Mouse (Mus musculus) intestine, embryonic 16.5 days (tissue): ENCODE measurements around the gene Pak6. TPM values are rescaled to one million over a fixed set of nuclear protein-coding genes. Genes with fewer than 3 reads are reported as not detected.

ENCODE experiments used
- ATAC-seq: fragments of 200-750 bp; cut with Nextera tagmentation; 2 replicates; pipeline ENCODE4 v1.8.0; 2017; ENCODE audit warnings: moderate TSS enrichment, moderate library complexity
- H3K27ac ChIP-seq: fragments of 300-500 bp; sonication (generic); 2 replicates; pipeline ENCODE4 v1.5.1; 2014; ENCODE audit warnings: mild to moderate bottlenecking, low read length
- H3K27me3 ChIP-seq: fragments of 300-500 bp; sonication (generic); replicated peaks from 2 replicates; pipeline ENCODE4 v1.6.1; 2014; ENCODE audit warnings: low read length, control low read depth, mixed read lengths; ENCODE audit not compliant: control insufficient read depth, insufficient read depth
- H3K36me3 ChIP-seq: fragments of 300-500 bp; sonication (generic); 2 replicates; pipeline ENCODE4 v1.6.1; 2014; ENCODE audit warnings: low read length, control low read depth; ENCODE audit not compliant: control insufficient read depth, insufficient read depth
- H3K4me1 ChIP-seq: fragments of 300-500 bp; sonication (generic); 2 replicates; pipeline ENCODE4 v1.6.1; 2014; ENCODE audit warnings: low read length, control low read depth, mixed read lengths; ENCODE audit not compliant: control insufficient read depth, insufficient read depth
- H3K4me2 ChIP-seq: fragments of 300-500 bp; sonication (generic); 2 replicates; pipeline ENCODE4 v1.6.1; 2014; ENCODE audit warnings: low read depth, low read length, control low read depth
- H3K4me3 ChIP-seq: fragments of 300-500 bp; sonication (generic); 2 replicates; pipeline ENCODE4 v1.5.1; 2014; ENCODE audit warnings: mild to moderate bottlenecking, low read length
- H3K9ac ChIP-seq: fragments of 300-500 bp; sonication (generic); 2 replicates; pipeline ENCODE4 v1.6.1; 2014; ENCODE audit warnings: low read depth, low read length
- H3K9me3 ChIP-seq: fragments of 300-500 bp; sonication (generic); 2 replicates; pipeline ENCODE4 v1.6.1; 2016; ENCODE audit warnings: low read length, control low read depth; ENCODE audit not compliant: control insufficient read depth
- WGBS: fragments of 180-500 bp; shearing (Covaris S2); extraction: QIAGEN DNeasy Blood & Tissue Kit; methylation state at CpG from one replicate; pipeline ENCODE4 v1.1.7; 2014; 5-methylcytosine and 5-hydroxymethylcytosine counted together
- polyA plus RNA-seq: library from polyadenylated mRNA; unstranded; fragments of >200 nt; fragmentation: Nextera tagmentation; extraction: Ambion mirVana; gene quantifications from 2 replicates; pipeline ENCODE4 v1.2.1, GENCODE M21; 2015

The Pak6 gene
- polyA plus RNA-seq, 1 experiment from 2014 or later: 2.0 TPM

GRCm38 (mm10) chr2:118701161-118701560 is 38.1 kb downstream of the Pak6 start:
- Histone ChIP-seq H3K4me1 (peaks cover 28% of the 10 kb centered on the region), H3K9ac (no peak overlapping the region), H3K4me3 (no peak overlapping the region), H3K27me3 (peaks cover 56% of the 10 kb centered on the region), H3K27ac (no peak overlapping the region), H3K36me3 (no peaks in the 10 kb centered on the region), H3K4me2 (no peak overlapping the region), H3K9me3 (no peaks in the 10 kb centered on the region)
- WGBS: 24% methylated on average over 5 of the region's 5 CpGs
- no peak for ATAC-seq

GRCm38 (mm10) chr2:118701971-118702882 is 39.1 kb downstream of the Pak6 start:
- H3K4me2 ChIP-seq: peak overlapping the region; percentile 78
- peak overlapping the region; percentile 51 for H3K4me3 ChIP-seq
- no peaks in the 10 kb centered on the region for H3K9me3 ChIP-seq
- H3K27me3 ChIP-seq: peaks cover 67% of the 10 kb centered on the region
- 11% methylated on average over 51 of the region's 51 CpGs for WGBS
- no peaks in the 10 kb centered on the region for H3K36me3 ChIP-seq
- no peak overlapping the region for H3K27ac ChIP-seq
- peaks cover 21% of the 10 kb centered on the region for H3K4me1 ChIP-seq
- no peak for ATAC-seq
- peak overlapping the region; percentile 53; the same call in 1 of the 2 replicates for H3K9ac ChIP-seq

GRCm38 (mm10) chr2:118702883-118703761 is 40.0 kb downstream of the Pak6 start:
- Histone ChIP-seq H3K9me3 (no peaks in the 10 kb centered on the region), H3K9ac (peak overlapping the region; percentile 56), H3K4me3 (peak overlapping the region; percentile 51), H3K4me1 (peaks cover 21% of the 10 kb centered on the region), H3K27ac (no peak overlapping the region), H3K4me2 (peak overlapping the region; percentile 78), H3K36me3 (no peaks in the 10 kb centered on the region), H3K27me3 (peaks cover 73% of the 10 kb centered on the region)
- under 1% methylated on average over 91 of the region's 93 CpGs for WGBS
- ATAC-seq: peak; percentile 47

GRCm38 (mm10) chr2:118703913-118704730 is 41.0 kb downstream of the Pak6 start, which contains the start of gene Ankrd63:
TSS of gene Ankrd63 (minus strand) at chr2:118703963.
- WGBS: 2% methylated on average over 40 of the region's 50 CpGs
- Histone ChIP-seq H3K27ac (no peak within 1 kb of the TSS), H3K9me3 (no peaks in the 10 kb centered on the region), H3K4me3 (peak within 1 kb of the TSS; percentile 51), H3K36me3 (no peaks in the 10 kb centered on the region), H3K4me1 (peaks cover 21% of the 10 kb centered on the region), H3K9ac (peak within 1 kb of the TSS; percentile 56), H3K27me3 (peaks cover 81% of the 10 kb centered on the region), H3K4me2 (peak within 1 kb of the TSS; percentile 78)
- ATAC-seq: no peak

- no peak overlapping the region for H3K9ac ChIP-seq
- whole genome bisulfite sequencing: 19% methylated on average over 6 of the region's 6 CpGs
- no peaks in the 10 kb centered on the region for H3K36me3 ChIP-seq
- H3K27me3 ChIP-seq: peaks cover 82% of the 10 kb centered on the region
- no peak overlapping the region for H3K4me3 ChIP-seq
- ATAC-seq: no peak
- H3K4me2 ChIP-seq: no peak overlapping the region
- H3K9me3 ChIP-seq: no peaks in the 10 kb centered on the region
- peaks cover 26% of the 10 kb centered on the region for H3K4me1 ChIP-seq
- H3K27ac ChIP-seq: no peak overlapping the region
These were observed 43.3 kb downstream of the Pak6 start for GRCm38 (mm10) chr2:118706436-118706835.

GRCm38 (mm10) chr2:118708472-118708871 is 45.4 kb downstream of the Pak6 start:
- Histone ChIP-seq H3K9ac (no peak overlapping the region), H3K4me2 (no peak overlapping the region), H3K36me3 (no peaks in the 10 kb centered on the region), H3K27me3 (peaks cover 76% of the 10 kb centered on the region), H3K4me3 (no peak overlapping the region), H3K4me1 (peaks cover 19% of the 10 kb centered on the region), H3K27ac (no peak overlapping the region), H3K9me3 (no peaks in the 10 kb centered on the region)
- ATAC-seq: no peak
- WGBS: 67% methylated on average over 4 of the region's 4 CpGs

- no peak for ATAC-seq
- H3K9me3 ChIP-seq: no peaks in the 10 kb centered on the region
- H3K4me2 ChIP-seq: no peak overlapping the region
- H3K36me3 ChIP-seq: no peaks in the 10 kb centered on the region
- no peak overlapping the region for H3K4me3 ChIP-seq
- 39% methylated on average over 4 of the region's 4 CpGs for WGBS
- no peak overlapping the region for H3K9ac ChIP-seq
- peaks cover 11% of the 10 kb centered on the region; the same call in 1 of the 2 replicates for H3K4me1 ChIP-seq
- H3K27me3 ChIP-seq: peaks cover 64% of the 10 kb centered on the region
- no peak overlapping the region for H3K27ac ChIP-seq
These were observed 46.6 kb downstream of the Pak6 start for GRCm38 (mm10) chr2:118709655-118710221.

GRCm38 (mm10) chr2:118711038-118711494 is 48.0 kb downstream of the Pak6 start:
- Histone ChIP-seq H3K36me3 (no peaks in the 10 kb centered on the region), H3K27me3 (peaks cover 51% of the 10 kb centered on the region), H3K4me2 (peak overlapping the region; percentile 85), H3K9me3 (no peaks in the 10 kb centered on the region), H3K27ac (no peak overlapping the region), H3K9ac (peak overlapping the region; percentile 62), H3K4me3 (peak overlapping the region; percentile 49), H3K4me1 (peaks cover 11% of the 10 kb centered on the region; the same call in 1 of the 2 replicates)
- peak; percentile 78 for ATAC-seq
- 1% methylated on average over 36 of the region's 36 CpGs for WGBS
